Mouse (Mus musculus) ovary, adult 18-20 months (tissue): ENCODE data around the gene Snapc4.

Experiments used
- DNase-seq: peaks from one replicate; pipeline ENCODE4 v3.0.0; 2022; ENCODE audit warnings: low spot score, mixed read lengths

Snapc4 gene

GRCm38 (mm10) chr2:26313394-26313793, 67.1 kb downstream of the Snapc4 start:
- no peak for DNase-seq

GRCm38 (mm10) chr2:26312812-26313211, 67.6 kb downstream of the Snapc4 start:
- no peak for DNase-seq
